Mouse (Mus musculus) embryonic fibroblast, embryonic 13.5 days (primary cell): Measurements from ENCODE around the gene Car11.

Experiments
- CTCF ChIP-seq: IDR thresholded peaks from 2 replicates; pipeline ENCODE4 v1.5.1; 2011; ENCODE audit warnings: mild to moderate bottlenecking, control low read depth, low read length, moderate library complexity, borderline replicate concordance; ENCODE audit not compliant: insufficient read depth
- POLR2A ChIP-seq: IDR thresholded peaks from 2 replicates; pipeline ENCODE4 v1.6.1; 2011; ENCODE audit warnings: low read depth, mild to moderate bottlenecking, control low read depth, low read length, moderate library complexity

DNA sequence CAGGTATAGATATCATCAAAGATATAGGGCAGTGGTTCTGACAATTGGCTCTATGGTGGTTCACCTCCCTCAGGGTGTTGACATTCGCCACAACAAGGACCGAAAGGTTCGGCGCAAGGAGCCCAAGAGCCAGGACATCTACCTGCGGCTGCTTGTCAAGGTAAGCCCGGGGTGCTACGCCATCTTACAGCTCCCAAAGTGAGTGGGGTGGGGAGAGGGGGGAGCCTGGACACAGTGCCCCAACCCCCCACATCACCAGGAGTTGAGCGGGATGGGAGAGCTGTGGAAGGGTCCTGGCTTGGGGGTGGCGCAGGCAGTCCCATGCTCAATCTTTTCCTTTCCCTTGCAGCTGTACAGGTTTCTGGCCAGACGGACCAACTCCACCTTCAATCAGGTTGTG is 19.5 kb downstream of the Car11 start:
- no peak for TF ChIP-seq POLR2A
- TF ChIP-seq CTCF, result no peak
